Mouse (Mus musculus) midbrain, embryonic 15.5 days (tissue): ENCODE measurements around the gene Ptprj. TPM values are rescaled to one million over a fixed set of nuclear protein-coding genes. Genes with fewer than 3 reads are reported as not detected.

ENCODE experiments used
- polyA plus RNA-seq: library from polyadenylated mRNA; unstranded; fragments of >200 nt; fragmentation: Nextera tagmentation; extraction: Ambion mirVana; gene quantifications from 2 replicates; pipeline ENCODE4 v1.2.1, GENCODE M21; 2015

Ptprj gene
- polyA plus RNA-seq, 1 experiment from 2014 or later, result 6.1 TPM

Other genes with a start within 250 kb of the Ptprj start
- gene Olfr1274-ps, start 182.0 kb downstream of the Ptprj start, polyA plus RNA-seq, result not detected in 2 replicates
- 25.1 and 28.9 TPM in 2 replicates for gene Nup160, start 96.6 kb upstream of the Ptprj start, polyA plus RNA-seq
- gene Fnbp4, start 164.7 kb upstream of the Ptprj start, polyA plus RNA-seq, result 101 and 116 TPM in 2 replicates
- gene Agbl2, start 202.1 kb upstream of the Ptprj start, polyA plus RNA-seq, result 0.49 and 0.62 TPM in 2 replicates